In the genomic region with DNA sequence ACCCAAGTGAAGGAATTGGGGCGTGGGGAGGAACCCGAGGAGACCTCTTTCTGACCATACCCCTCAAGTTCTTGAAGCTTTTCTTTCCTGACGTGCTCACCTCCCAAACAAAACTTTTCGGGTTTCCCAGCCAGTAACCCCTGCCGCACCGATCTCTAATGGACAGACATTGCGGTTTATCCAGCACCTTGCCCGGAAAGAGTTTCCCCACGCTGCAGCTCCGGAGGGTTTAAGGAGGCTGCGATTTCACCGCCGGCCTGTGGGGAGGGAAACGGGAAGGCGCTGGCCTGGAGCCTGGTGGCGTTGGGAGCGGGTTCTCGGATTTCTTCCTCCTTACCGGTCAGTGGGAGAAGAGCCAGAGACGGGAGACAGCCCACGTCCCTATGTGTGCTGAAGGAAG, we compare ENCODE assay signal across 8 mouse cellular contexts. TPM values are rescaled to one million over a fixed set of nuclear protein-coding genes. Genes with fewer than 3 reads are reported as not detected.
DNase-seq lines count a peak whose midpoint lies in the region; ATAC-seq and TF ChIP-seq lines count a peak whose summit lies in the region.

No protein-coding gene starts in this region.

- H3K79me3 ChIP-seq in C2C12 (ENCODE audit: low read depth): no peaks in the 10 kb centered on the region

- no peak overlapping the region for H3K9ac ChIP-seq in forebrain, embryonic 15.5 days (replicated peaks)
- no peak overlapping the region for H3K9ac ChIP-seq in limb, embryonic 11.5 days (ENCODE audit: low read length)
- H3K9ac ChIP-seq in stomach, embryonic 14.5 days (replicated peaks; ENCODE audit: low read depth, low read length): no peak overlapping the region

- peak overlapping the region; percentile 25 for H3K4me3 ChIP-seq in C2C12 (ENCODE audit: insufficient read depth, poor library complexity, severe bottlenecking)
- H3K4me3 ChIP-seq in forebrain, embryonic 15.5 days: no peak overlapping the region
- peak overlapping the region; percentile 12; the same call in 1 of the 2 replicates for H3K4me3 ChIP-seq in limb, embryonic 11.5 days (ENCODE audit: low read depth, low read length)
- H3K4me3 ChIP-seq in stomach, embryonic 14.5 days (ENCODE audit: low read depth, low read length): peak overlapping the region; percentile 7; the same call in 1 of the 2 replicates

- peak; percentile 44 to 70 for DNase-seq in cerebellum, postnatal 14 days
- DNase-seq in cerebellum, adult 9-10 months: no peak
- DNase-seq in limb, embryonic 11.5 days (ENCODE audit: low spot score): peak; percentile 72
- DNase-seq in frontal cortex, adult 2 months (ENCODE audit: extremely low spot score in 1 of 2, low spot score in 1 of 2): no peak

- H3K36me3 ChIP-seq in C2C12 (ENCODE audit: control insufficient read depth, insufficient read depth): no peaks in the 10 kb centered on the region
- no peaks in the 10 kb centered on the region for H3K36me3 ChIP-seq in forebrain, embryonic 15.5 days
- no peaks in the 10 kb centered on the region for H3K36me3 ChIP-seq in limb, embryonic 11.5 days (ENCODE audit: control insufficient read depth, insufficient read depth, low read length)
- H3K36me3 ChIP-seq in stomach, embryonic 14.5 days (ENCODE audit: control insufficient read depth, insufficient read depth, low read length): no peaks in the 10 kb centered on the region

- H3ac ChIP-seq in C2C12 (ENCODE audit: control insufficient read depth, insufficient read length, low read depth): peak overlapping the region; percentile 34

- no peak overlapping the region for H3K27ac ChIP-seq in forebrain, embryonic 15.5 days (replicated peaks)
- no peak overlapping the region for H3K27ac ChIP-seq in limb, embryonic 11.5 days (replicated peaks; ENCODE audit: low read depth, low read length)
- no peak overlapping the region for H3K27ac ChIP-seq in stomach, embryonic 14.5 days (ENCODE audit: low read length)

- H3K9me3 ChIP-seq in forebrain, embryonic 15.5 days: no peaks in the 10 kb centered on the region
- no peaks in the 10 kb centered on the region for H3K9me3 ChIP-seq in limb, embryonic 11.5 days (ENCODE audit: control insufficient read depth, low read length)
- no peaks in the 10 kb centered on the region for H3K9me3 ChIP-seq in stomach, embryonic 14.5 days (ENCODE audit: control insufficient read depth, low read depth, low read length)

- H3K27me3 ChIP-seq in C2C12 (ENCODE audit: control insufficient read depth, insufficient read depth, insufficient read length): no peaks in the 10 kb centered on the region
- H3K27me3 ChIP-seq in forebrain, embryonic 15.5 days: peaks cover 94% of the 10 kb centered on the region
- H3K27me3 ChIP-seq in limb, embryonic 11.5 days (ENCODE audit: control insufficient read depth, insufficient read depth, low read length): peaks cover 93% of the 10 kb centered on the region
- peaks cover 82% of the 10 kb centered on the region for H3K27me3 ChIP-seq in stomach, embryonic 14.5 days (ENCODE audit: control insufficient read depth, insufficient read depth, low read length)

- peaks cover 7% of the 10 kb centered on the region for H3K4me1 ChIP-seq in forebrain, embryonic 15.5 days
- H3K4me1 ChIP-seq in limb, embryonic 11.5 days (ENCODE audit: control insufficient read depth, insufficient read depth, low read length): peaks cover 2% of the 10 kb centered on the region; the same call in 1 of the 2 replicates
- no peaks in the 10 kb centered on the region for H3K4me1 ChIP-seq in stomach, embryonic 14.5 days (ENCODE audit: control insufficient read depth, insufficient read depth, low read length)

- no peaks in the 10 kb centered on the region for H3K79me2 ChIP-seq in C2C12 (ENCODE audit: control insufficient read depth, insufficient read depth)

- TF ChIP-seq CTCF in C2C12 (IDR thresholded peaks at IDR 0.05; ENCODE audit: control insufficient read depth, insufficient read depth, insufficient read length): no peak

- 0 out of 2 replicates have a peak overlapping the region, but pooled peaks have one; percentile 3 for H3K4me2 ChIP-seq in forebrain, embryonic 15.5 days (replicated peaks)
- H3K4me2 ChIP-seq in limb, embryonic 11.5 days (ENCODE audit: low read depth, severe bottlenecking): peak overlapping the region; percentile 29
- H3K4me2 ChIP-seq in stomach, embryonic 14.5 days (replicated peaks; ENCODE audit: low read depth, low read length): peak overlapping the region; percentile 8; the same call in 1 of the 2 replicates

- 3% methylated on average over 20 of the region's 21 CpGs for WGBS in forebrain, embryonic 15.5 days
- under 1% methylated on average over 21 of the region's 21 CpGs for WGBS in limb, embryonic 11.5 days
- WGBS in stomach, embryonic 14.5 days: under 1% methylated on average over 21 of the region's 21 CpGs

- ATAC-seq in forebrain, embryonic 15.5 days (replicated peaks): no peak
- ATAC-seq in limb, embryonic 11.5 days (ENCODE audit: insufficient number of reproducible peaks, low FRiP score, low TSS enrichment, low read depth): no peak
- ATAC-seq in stomach, embryonic 14.5 days (ENCODE audit: insufficient number of reproducible peaks, insufficient read depth, low FRiP score, low read depth): no peak
- no peak for ATAC-seq in megakaryocyte progenitor cell, adult 5-6 weeks (replicated peaks; ENCODE audit: poor library complexity)

TF ChIP-seq in C2C12, 6 proteins besides CTCF, POLR2A, EP300 and RAD21:
- no peak for TF ChIP-seq MYOD1 (IDR thresholded peaks at IDR 0.05; ENCODE audit: control insufficient read depth, insufficient read length, low read depth)
- TF ChIP-seq USF1 (IDR thresholded peaks at IDR 0.05; ENCODE audit: low read depth): no peak
- TF ChIP-seq FOSL1 (IDR thresholded peaks at IDR 0.05; ENCODE audit: insufficient read depth, low read length, poor library complexity, severe bottlenecking): no peak
- no peak for TF ChIP-seq CEBPB (IDR thresholded peaks at IDR 0.05; ENCODE audit: low read depth)
- TF ChIP-seq MYOG (IDR thresholded peaks at IDR 0.05; ENCODE audit: control insufficient read depth, extremely low read depth, insufficient read length): no peak

RNA-seq across cellular contexts. Expression of a gene that starts 5.9 kb away (rescaled TPM):
- polyA plus RNA-seq in C2C12 (2012; fragmentation: generic; extraction: Trizol): 11.5 TPM
- not detected in 2 replicates for polyA plus RNA-seq in forebrain, embryonic 15.5 days (2015; fragmentation: Nextera tagmentation; extraction: Ambion mirVana)
- 1.6 and 2.3 TPM in 2 replicates for polyA plus RNA-seq in limb, embryonic 11.5 days (2014; fragmentation: Nextera tagmentation; extraction: Ambion mirVana)
- polyA plus RNA-seq in stomach, embryonic 14.5 days (2014; fragmentation: Nextera tagmentation; extraction: Ambion mirVana): not detected in 2 replicates
- not detected in 2 replicates for total RNA-seq in megakaryocyte progenitor cell, adult 5-6 weeks (2015)
- not detected in 2 replicates for total RNA-seq in megakaryocyte progenitor cell, adult 5-6 weeks (2017)
- not detected in 2 replicates for polyA plus RNA-seq in frontal cortex, adult 2 months (2012; rRNA removed)

Comparison
In these comparisons a context has a peak if more than half of its experiments do, and no peak if none do; other contexts are left out.
1. DNase-seq: peak in cerebellum, postnatal 14 days (2 of 2) and limb, embryonic 11.5 days (single experiment); none in cerebellum, adult 9-10 months (single experiment) and frontal cortex, adult 2 months (0 of 2).
2. Peak in every context shown above with its lines, with median percentiles within 50 percentile points of each other: H3K4me2 ChIP-seq.